Mouse (Mus musculus) limb, embryonic 10.5 days (tissue): ENCODE measurements around the gene Sap25. TPM values are rescaled to one million over a fixed set of nuclear protein-coding genes. Genes with fewer than 3 reads are reported as not detected.
A peak's percentile ranks its signal among the peaks of the same experiment; 100 is the strongest.

Experiments used
- DNase-seq: peaks from one replicate; pipeline ENCODE4 v3.0.0-alpha.2; 2017; ENCODE audit warnings: low spot score
- H3K27ac ChIP-seq: fragments of 300-500 bp; sonication (generic); 2 replicates; pipeline ENCODE4 v1.5.1; 2016; ENCODE audit warnings: mild to moderate bottlenecking
- H3K27me3 ChIP-seq: fragments of 300-500 bp; sonication (generic); 2 replicates; pipeline ENCODE4 v1.6.1; 2016; ENCODE audit warnings: low read depth, mild to moderate bottlenecking; ENCODE audit not compliant: poor library complexity, severe bottlenecking
- H3K36me3 ChIP-seq: fragments of 300-500 bp; sonication (generic); 2 replicates; pipeline ENCODE4 v1.6.1; 2016; ENCODE audit warnings: mild to moderate bottlenecking, moderate library complexity
- H3K4me1 ChIP-seq: fragments of 300-500 bp; sonication (generic); 2 replicates; pipeline ENCODE4 v1.6.1; 2016
- H3K4me3 ChIP-seq: fragments of 300-500 bp; sonication (generic); 2 replicates; pipeline ENCODE4 v1.5.1; 2016; ENCODE audit warnings: mild to moderate bottlenecking, moderate library complexity
- H3K9me3 ChIP-seq: fragments of 300-500 bp; sonication (generic); replicated peaks from 2 replicates; pipeline ENCODE4 v1.6.1; 2016; ENCODE audit warnings: mild to moderate bottlenecking
- WGBS: fragments of 180-500 bp; shearing (Covaris S2); methylation state at CpG from one replicate; pipeline ENCODE4 v1.1.7; 2016; 5-methylcytosine and 5-hydroxymethylcytosine counted together
- polyA plus RNA-seq: library from polyadenylated mRNA; unstranded; fragments of >200 nt; fragmentation: Nextera tagmentation; extraction: Ambion mirVana; gene quantifications from 2 replicates; pipeline ENCODE4 v1.2.1, GENCODE M21; 2016

The Sap25 gene
- polyA plus RNA-seq, 1 experiment from 2014 or later: 9.7 TPM

DNA sequence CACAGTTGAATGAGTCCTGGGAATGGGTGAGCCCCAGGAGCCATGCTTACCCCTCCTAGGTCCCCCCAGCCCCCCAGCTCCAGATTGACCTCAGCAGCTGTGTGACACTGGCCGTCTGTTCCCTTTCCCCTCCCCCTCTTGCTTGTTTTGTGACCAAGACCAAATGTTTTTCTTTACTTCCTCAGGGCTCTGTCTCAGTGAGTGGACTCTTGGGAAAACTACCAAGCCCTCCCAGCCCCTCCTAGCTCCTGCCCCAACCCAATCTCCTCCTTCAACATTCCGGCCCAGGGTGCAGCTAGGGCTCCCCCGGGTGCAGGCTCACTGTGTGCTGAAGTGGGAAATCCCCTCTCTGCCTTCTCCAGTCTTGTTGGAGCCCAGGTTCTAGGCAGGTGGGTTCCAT, 10.5 kb upstream of the Sap25 start:
- Histone ChIP-seq H3K27ac (peak overlapping the region; percentile 94), H3K4me3 (peak overlapping the region; percentile 86), H3K27me3 (no peaks in the 10 kb centered on the region), H3K36me3 (peaks cover 41% of the 10 kb centered on the region), H3K4me1 (peaks cover 51% of the 10 kb centered on the region), H3K9me3 (no peaks in the 10 kb centered on the region)
- no peak for DNase-seq
- 40% methylated on average over 3 of the region's 3 CpGs for WGBS

- Histone ChIP-seq H3K4me1 (peaks cover 47% of the 10 kb centered on the region), H3K4me3 (peak overlapping the region; percentile 86; the same call in 1 of the 2 replicates), H3K36me3 (peaks cover 47% of the 10 kb centered on the region), H3K9me3 (no peaks in the 10 kb centered on the region), H3K27ac (peak overlapping the region; percentile 94), H3K27me3 (no peaks in the 10 kb centered on the region)
- DNase-seq: no peak
- 80% methylated on average over 9 of the region's 9 CpGs for WGBS
Measured at GRCm38 (mm10) chr5:137631171-137631570, 10.0 kb upstream of the Sap25 start.

GRCm38 (mm10) chr5:137631591-137631990, 9.5 kb upstream of the Sap25 start:
- no peak for DNase-seq
- Histone ChIP-seq H3K4me3 (no peak overlapping the region), H3K4me1 (peaks cover 47% of the 10 kb centered on the region), H3K27me3 (no peaks in the 10 kb centered on the region), H3K36me3 (peaks cover 51% of the 10 kb centered on the region), H3K27ac (peak overlapping the region; percentile 94), H3K9me3 (no peaks in the 10 kb centered on the region)
- WGBS: 72% methylated on average over 4 of the region's 4 CpGs

DNA sequence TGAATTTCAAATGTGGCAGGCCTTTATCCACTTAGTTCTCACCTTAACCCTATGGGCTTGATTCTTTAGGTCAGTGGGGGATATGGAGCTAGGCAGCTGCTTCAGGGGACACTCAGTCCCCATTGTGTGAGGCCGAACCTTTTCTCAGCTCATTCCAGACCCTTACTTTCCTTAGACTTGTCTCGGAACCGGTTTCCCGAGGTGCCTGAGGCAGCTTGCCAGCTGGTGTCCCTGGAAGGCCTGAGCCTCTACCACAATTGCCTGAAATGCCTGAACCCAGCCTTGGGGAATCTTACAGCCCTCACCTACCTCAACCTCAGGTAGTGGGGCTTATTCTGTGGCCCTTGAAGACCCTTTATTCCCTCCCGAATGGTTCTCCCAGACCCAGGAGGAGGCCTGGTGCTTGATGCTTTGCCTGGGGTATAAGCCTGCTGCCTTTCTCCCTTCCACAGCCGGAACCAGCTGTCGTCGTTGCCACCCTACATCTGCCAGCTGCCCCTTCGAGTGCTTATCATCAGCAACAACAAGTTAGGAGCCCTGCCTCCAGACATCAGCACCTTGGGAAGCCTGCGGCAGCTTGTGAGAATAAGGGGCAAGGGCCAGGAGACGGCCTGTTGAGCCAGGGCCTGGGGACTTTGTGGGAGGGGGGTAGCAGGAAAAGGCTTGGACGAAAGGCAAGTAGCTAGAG, 7.6 kb upstream of the Sap25 start:
- H3K4me1 ChIP-seq: peaks cover 31% of the 10 kb centered on the region
- no peaks in the 10 kb centered on the region for H3K9me3 ChIP-seq
- no peaks in the 10 kb centered on the region for H3K27me3 ChIP-seq
- H3K27ac ChIP-seq: no peak overlapping the region
- WGBS: 85% methylated on average over 12 of the region's 12 CpGs
- peaks cover 71% of the 10 kb centered on the region for H3K36me3 ChIP-seq
- DNase-seq: no peak
- no peak overlapping the region for H3K4me3 ChIP-seq

DNA sequence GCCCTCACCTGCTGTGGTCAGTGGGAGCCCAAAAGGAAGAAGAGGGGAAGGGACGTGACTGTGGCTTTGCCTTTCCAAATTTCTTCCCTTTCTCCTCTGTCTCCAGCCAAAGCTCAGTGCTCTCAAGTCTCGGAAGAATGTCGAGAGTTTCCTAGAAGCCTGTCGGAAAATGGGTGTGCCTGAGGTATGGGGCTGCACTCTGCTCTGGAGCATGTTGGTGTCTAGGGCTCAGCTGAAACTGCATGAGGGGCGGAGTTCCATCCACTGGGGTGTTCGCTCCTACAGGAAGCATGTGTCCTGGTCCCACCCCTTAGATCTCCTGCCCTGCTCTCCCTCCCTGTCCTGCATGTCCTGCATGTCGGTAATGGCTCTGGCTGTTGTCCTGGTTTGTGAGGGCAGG, 1.7 kb upstream of the Sap25 start:
- no peak overlapping the region for H3K27ac ChIP-seq
- H3K4me1 ChIP-seq: peaks cover 19% of the 10 kb centered on the region
- DNase-seq: no peak
- no peak overlapping the region for H3K4me3 ChIP-seq
- 82% methylated on average over 7 of the region's 7 CpGs for WGBS
- H3K27me3 ChIP-seq: peaks cover 23% of the 10 kb centered on the region
- H3K9me3 ChIP-seq: no peaks in the 10 kb centered on the region
- peaks cover 90% of the 10 kb centered on the region for H3K36me3 ChIP-seq

GRCm38 (mm10) chr5:137642886-137643285, 1.8 kb downstream of the Sap25 start:
- Histone ChIP-seq H3K9me3 (no peaks in the 10 kb centered on the region), H3K36me3 (peaks cover 56% of the 10 kb centered on the region), H3K27ac (no peak overlapping the region), H3K4me1 (peaks cover 42% of the 10 kb centered on the region), H3K4me3 (no peak overlapping the region), H3K27me3 (peaks cover 52% of the 10 kb centered on the region)
- WGBS: 61% methylated on average over 4 of the region's 4 CpGs
- DNase-seq: no peak

- Histone ChIP-seq H3K27ac (peak overlapping the region; percentile 50; the same call in 1 of the 2 replicates), H3K27me3 (peaks cover 52% of the 10 kb centered on the region)
- 42% methylated on average over 19 of the region's 19 CpGs for WGBS
Measured at GRCm38 (mm10) chr5:137644484-137644883, 3.4 kb downstream of the Sap25 start.

GRCm38 (mm10) chr5:137645091-137645651, 4.0 kb downstream of the Sap25 start:
- Histone ChIP-seq H3K27ac (peak overlapping the region; percentile 26; the same call in 1 of the 2 replicates), H3K4me1 (peaks cover 64% of the 10 kb centered on the region), H3K27me3 (peaks cover 52% of the 10 kb centered on the region), H3K4me3 (peak overlapping the region; percentile 50), H3K9me3 (no peaks in the 10 kb centered on the region), H3K36me3 (peaks cover 34% of the 10 kb centered on the region)
- peak; percentile 66 for DNase-seq
- 2% methylated on average over 44 of the region's 44 CpGs for WGBS

More at GRCm38 (mm10) chr5:137644484-137644883, 3.4 kb downstream of the Sap25 start:
- Histone ChIP-seq H3K4me1 (peaks cover 58% of the 10 kb centered on the region), H3K36me3 (peaks cover 40% of the 10 kb centered on the region), H3K4me3 (peak overlapping the region; percentile 21; the same call in 1 of the 2 replicates), H3K9me3 (no peaks in the 10 kb centered on the region)
- DNase-seq: no peak

DNA sequence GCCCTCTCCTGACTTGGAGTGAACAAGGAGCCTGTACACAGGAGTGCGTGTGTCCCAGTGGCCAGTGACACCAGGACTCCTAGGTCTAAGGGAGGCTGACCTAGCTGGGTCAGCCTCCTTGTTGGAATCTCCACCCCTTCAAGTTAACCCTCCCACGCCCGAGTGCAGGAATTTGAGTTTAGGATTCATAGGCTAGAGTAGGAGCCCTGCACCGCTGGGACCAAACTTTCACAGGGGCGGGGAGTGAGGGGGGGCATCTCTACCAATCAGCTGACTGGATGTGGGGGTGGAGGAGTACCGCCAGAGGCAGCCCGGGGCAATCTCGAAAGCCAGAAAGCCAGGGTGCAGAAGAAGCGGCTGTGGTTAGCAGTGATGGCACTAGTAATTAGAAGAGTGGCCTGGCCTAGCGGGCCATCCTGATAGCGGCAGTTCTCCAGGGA, 4.5 kb downstream of the Sap25 start, which contains the start of gene Irs3:
Gene Irs3, minus strand, starts transcription at position 63 of the 440 bp plus-strand sequence.
- 9% methylated on average over 11 of the region's 11 CpGs for WGBS
- Histone ChIP-seq H3K4me1 (peaks cover 60% of the 10 kb centered on the region), H3K27ac (peak within 1 kb of the TSS; percentile 50), H3K27me3 (peaks cover 52% of the 10 kb centered on the region), H3K36me3 (peaks cover 28% of the 10 kb centered on the region), H3K9me3 (no peaks in the 10 kb centered on the region), H3K4me3 (peak within 1 kb of the TSS; percentile 50)
- no peak for DNase-seq

DNA sequence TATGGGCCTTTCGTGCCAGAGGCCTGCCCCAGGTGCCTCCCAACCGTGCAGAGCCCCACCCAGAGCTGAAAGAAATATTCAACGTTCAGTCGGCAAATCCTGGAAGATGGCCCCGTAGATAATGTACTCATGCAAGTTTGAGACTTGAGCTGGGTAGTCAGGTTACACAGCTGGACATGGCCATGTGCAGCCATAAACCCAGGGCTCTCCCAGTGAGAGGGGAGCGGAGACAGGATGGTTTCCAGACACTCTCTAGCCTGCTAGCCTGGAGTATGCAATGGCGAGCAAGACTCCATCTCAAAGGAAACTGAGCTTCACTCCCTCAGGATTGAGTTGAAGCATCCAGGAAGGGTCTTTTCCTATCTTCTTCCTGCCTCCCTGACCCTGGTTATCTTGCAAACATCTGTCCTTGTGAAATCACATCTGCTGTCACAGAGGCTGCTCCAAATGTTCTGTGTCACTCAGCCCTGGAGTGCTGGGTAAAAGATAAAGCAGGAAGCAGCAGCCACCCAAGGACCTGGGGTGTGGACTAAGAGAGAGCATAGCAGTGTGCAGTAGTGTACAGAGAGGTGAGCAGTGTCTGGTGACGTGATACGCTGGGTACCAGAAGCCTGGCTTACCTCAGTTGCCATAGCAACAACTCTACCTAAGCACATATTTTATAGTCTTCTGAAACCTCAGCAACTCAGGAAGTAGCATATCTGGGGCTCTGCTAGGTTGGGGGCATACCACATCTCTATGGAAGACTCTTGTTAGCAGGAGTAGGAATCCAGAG, 6.9 kb downstream of the Sap25 start:
- peak overlapping the region; percentile 21; the same call in 1 of the 2 replicates for H3K4me3 ChIP-seq
- H3K27ac ChIP-seq: peak overlapping the region; percentile 77
- 56% methylated on average over 9 of the region's 9 CpGs for WGBS
- no peaks in the 10 kb centered on the region for H3K9me3 ChIP-seq
- peaks cover 23% of the 10 kb centered on the region for H3K36me3 ChIP-seq
- DNase-seq: peak; percentile 43
- peaks cover 44% of the 10 kb centered on the region for H3K27me3 ChIP-seq
- peaks cover 54% of the 10 kb centered on the region for H3K4me1 ChIP-seq

GRCm38 (mm10) chr5:137649251-137649650, 8.1 kb downstream of the Sap25 start:
- Histone ChIP-seq H3K27me3 (peaks cover 32% of the 10 kb centered on the region), H3K36me3 (peaks cover 30% of the 10 kb centered on the region), H3K27ac (peak overlapping the region; percentile 77), H3K4me3 (no peak overlapping the region), H3K4me1 (peaks cover 49% of the 10 kb centered on the region), H3K9me3 (no peaks in the 10 kb centered on the region)
- 59% methylated on average over 4 of the region's 4 CpGs for WGBS
- no peak for DNase-seq

DNA sequence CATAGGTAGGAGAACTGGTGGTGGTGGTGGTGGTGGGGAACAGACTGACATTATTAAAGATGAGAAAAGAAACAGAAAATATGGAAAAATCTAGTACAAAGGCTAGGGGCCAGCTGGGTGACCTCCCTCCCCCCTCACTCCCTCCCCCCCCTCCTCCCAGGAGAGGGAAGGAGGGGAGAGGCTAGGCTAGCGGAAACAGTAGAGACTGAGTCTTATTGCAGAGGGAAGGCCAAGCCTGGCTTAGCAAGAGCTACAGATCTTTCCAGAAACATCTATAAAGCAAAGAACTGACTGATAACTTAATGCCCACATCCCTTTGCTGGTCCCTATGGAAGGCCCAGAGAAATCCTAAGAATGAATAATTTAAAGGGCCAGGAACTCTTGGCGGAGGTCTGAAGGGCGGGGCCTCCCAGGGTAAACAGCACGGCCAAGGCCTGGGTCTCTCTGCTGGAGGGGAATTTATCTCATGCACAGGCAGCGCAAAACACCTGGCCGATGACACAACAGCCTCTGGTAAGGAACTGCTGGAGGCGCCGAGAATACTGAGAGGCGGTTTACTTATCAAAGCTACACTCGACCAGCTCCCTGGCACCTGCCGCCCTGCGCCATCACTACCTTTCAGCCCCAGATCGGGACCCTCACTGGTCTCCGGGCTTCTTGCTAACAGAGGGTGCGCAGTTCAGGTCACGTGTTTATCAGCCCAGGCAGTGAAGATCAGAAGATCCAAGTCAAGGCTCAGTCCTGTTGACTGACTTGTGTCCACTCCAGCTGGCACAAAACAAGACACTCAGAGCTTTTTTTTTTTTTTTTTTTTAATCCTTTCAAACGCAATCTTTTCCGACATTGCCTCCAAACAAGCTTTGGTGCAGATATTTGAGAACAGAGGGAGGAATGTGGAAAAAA, 8.8 kb downstream of the Sap25 start:
- peak; percentile 50 for DNase-seq
- Histone ChIP-seq H3K27me3 (peaks cover 25% of the 10 kb centered on the region), H3K27ac (peak overlapping the region; percentile 53), H3K4me1 (peaks cover 45% of the 10 kb centered on the region), H3K4me3 (peak overlapping the region; percentile 28; the same call in 1 of the 2 replicates), H3K36me3 (peaks cover 36% of the 10 kb centered on the region), H3K9me3 (no peaks in the 10 kb centered on the region)
- 11% methylated on average over 18 of the region's 18 CpGs for WGBS
